Mouse (Mus musculus) v-Abl transformed pro-B cells (cell line): ENCODE measurements around the gene Ccnyl1.

Experiments used
- in situ Hi-C, 2 experiments: fragments of 400-800 bp; cut with MboI; formaldehyde crosslinking; loops; one replicate each; pipeline ENCODE4 v1.15.1; 2025; ENCODE audit not compliant: unreplicated experiment in 2 of 2

Gene Ccnyl1

GRCm38 (mm10) chr1:64735781-64736680, 45.8 kb downstream of the Ccnyl1 start:
- in situ Hi-C loops, result no loop called here

- in situ Hi-C loops, result no loop called here
Measured at GRCm38 (mm10) chr1:64736681-64737501, 46.6 kb downstream of the Ccnyl1 start.

GRCm38 (mm10) chr1:64737502-64738179, 47.4 kb downstream of the Ccnyl1 start, which contains the start of gene Fzd5:
Fzd5 (minus strand) TSS chr1:64737751.
- in situ Hi-C loops, result no loop called here

- in situ Hi-C loops, result no loop called here
Measured at GRCm38 (mm10) chr1:64738180-64738555, 47.9 kb downstream of the Ccnyl1 start.

GRCm38 (mm10) chr1:64738661-64739082, 48.4 kb downstream of the Ccnyl1 start:
- in situ Hi-C loops, result no loop called here

GRCm38 (mm10) chr1:64742741-64743408, 52.6 kb downstream of the Ccnyl1 start:
- in situ Hi-C loops, result no loop called here

GRCm38 (mm10) chr1:64744616-64745015, 54.4 kb downstream of the Ccnyl1 start:
- in situ Hi-C loops, result no loop called here

GRCm38 (mm10) chr1:64753109-64753508, 62.9 kb downstream of the Ccnyl1 start:
- in situ Hi-C loops, result no loop called here

- in situ Hi-C loops, result no loop called here
Measured at GRCm38 (mm10) chr1:64753668-64754067, 63.4 kb downstream of the Ccnyl1 start.

GRCm38 (mm10) chr1:64754658-64755057, 64.4 kb downstream of the Ccnyl1 start:
- in situ Hi-C loops, result no loop called here

- in situ Hi-C loops, result no loop called here
Measured at GRCm38 (mm10) chr1:64755971-64756639, 65.8 kb downstream of the Ccnyl1 start.

- in situ Hi-C loops, result no loop called here
Measured at GRCm38 (mm10) chr1:64756640-64757030, 66.4 kb downstream of the Ccnyl1 start.

GRCm38 (mm10) chr1:64757254-64757653, 67.0 kb downstream of the Ccnyl1 start:
- in situ Hi-C loops, result no loop called here

GRCm38 (mm10) chr1:64757766-64758165, 67.5 kb downstream of the Ccnyl1 start:
- in situ Hi-C loops, result no loop called here

- in situ Hi-C loops, result no loop called here
Measured at GRCm38 (mm10) chr1:64761646-64762045, 71.4 kb downstream of the Ccnyl1 start.

- in situ Hi-C loops, result no loop called here
Measured at GRCm38 (mm10) chr1:64770169-64770568, 79.9 kb downstream of the Ccnyl1 start.

GRCm38 (mm10) chr1:64773305-64773704, 83.0 kb downstream of the Ccnyl1 start:
- in situ Hi-C loops, result no loop called here
